Mouse (Mus musculus) heart, postnatal 0 days (tissue): Measurements from ENCODE around the gene Pithd1.

Experiments
- CTCF ChIP-seq: IDR thresholded peaks from 2 replicates; pipeline ENCODE4 v1.5.1; 2016; ENCODE audit warnings: antibody characterized with exemption, control low read depth, low read depth
- EP300 ChIP-seq: IDR thresholded peaks from 2 replicates; pipeline ENCODE4 v1.6.1; 2016; ENCODE audit warnings: antibody characterized with exemption, low read depth

- no peak for TF ChIP-seq CTCF
- TF ChIP-seq EP300 = no peak
These were observed 2.5 kb downstream of the Pithd1 start for GRCm38 (mm10) chr4:135984556-135984955.
